Mouse (Mus musculus): ENCODE results near the gene Dlg1.
A peak's percentile ranks its signal among the peaks of the same experiment; 100 is the strongest.

Gene Dlg1

DNA sequence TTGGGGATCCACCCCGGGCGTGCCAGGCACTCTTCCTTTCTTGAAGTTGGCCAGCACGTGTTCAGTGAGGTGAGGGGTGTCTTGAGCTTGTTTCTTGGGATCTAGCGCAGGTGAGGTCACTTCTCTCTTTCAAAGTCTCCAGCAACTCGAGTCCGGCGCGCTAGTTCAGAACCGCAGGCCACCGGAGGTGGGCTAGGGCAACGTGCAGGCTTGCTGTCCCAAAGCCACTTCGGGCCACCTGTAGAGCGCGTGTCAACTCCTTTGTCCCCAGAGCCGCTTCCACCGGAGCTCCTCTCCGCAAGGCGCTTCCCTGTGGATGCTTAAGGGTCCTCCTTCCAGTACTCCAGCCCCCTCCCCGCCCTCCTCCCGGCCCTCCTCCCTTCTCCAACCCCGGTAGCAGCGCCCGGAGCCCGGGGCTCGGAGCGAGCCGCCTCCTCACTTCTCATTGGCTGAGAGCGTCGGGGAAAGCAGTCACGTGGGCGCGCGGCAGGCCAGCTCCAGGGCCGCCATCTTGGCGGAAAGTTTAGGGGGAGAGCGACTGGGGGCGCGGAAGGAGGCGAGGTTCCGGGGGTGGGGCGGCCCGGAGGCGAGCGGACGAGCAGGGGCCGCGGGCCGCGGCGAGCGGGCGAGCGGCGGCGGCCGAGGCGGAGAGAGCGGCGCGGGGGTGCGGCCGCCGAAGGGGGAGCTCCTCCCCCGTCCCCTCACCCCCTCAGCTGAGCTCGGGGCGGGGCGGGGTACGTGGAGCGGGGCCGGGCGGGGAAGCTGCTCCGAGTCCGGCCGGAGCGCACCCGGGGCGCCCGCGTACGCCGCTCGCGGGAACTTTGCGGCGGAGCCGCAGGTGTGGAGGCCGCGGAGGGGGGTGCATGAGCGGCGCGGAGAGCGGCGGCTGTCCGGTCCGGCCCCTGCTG lies at the start of gene Dlg1:
Dlg1 (plus strand) TSS at position 65 of the 908 bp plus-strand sequence.
- DNase-seq: peak; percentile 78

GRCm38 (mm10) chr16:31616382-31616781 lies 46.9 kb upstream of the Dlg1 start:
- no peak for DNase-seq

- no peak for DNase-seq
Measured at GRCm38 (mm10) chr16:31617128-31617527, 46.1 kb upstream of the Dlg1 start.

DNA sequence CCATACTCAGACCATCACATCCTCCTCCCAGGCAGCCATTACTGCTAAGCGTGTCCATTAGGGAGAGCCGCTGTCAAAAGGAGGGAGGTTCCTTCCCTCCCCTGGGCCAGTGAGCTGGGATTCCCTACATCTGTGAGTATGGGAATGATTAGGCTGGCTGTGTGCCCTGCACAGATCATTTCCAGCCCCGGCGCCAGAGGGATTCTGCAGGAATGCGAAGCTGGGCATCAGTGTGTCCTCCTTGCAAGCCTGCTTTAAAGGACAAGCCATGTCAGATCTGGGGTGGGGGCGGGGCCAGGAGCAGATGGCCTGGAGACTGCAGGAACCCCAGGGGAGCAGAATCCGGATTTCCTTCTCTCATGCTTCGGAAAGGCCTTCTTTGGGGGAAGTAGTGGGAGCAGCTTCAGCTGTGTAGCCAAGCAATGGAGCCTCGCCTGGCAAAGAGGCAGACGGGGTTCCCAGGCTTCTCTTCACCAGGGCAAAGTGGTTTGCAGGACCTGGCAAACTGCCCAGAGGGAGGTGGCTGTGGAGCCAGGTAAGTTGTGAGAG lies 45.3 kb upstream of the Dlg1 start:
- DNase-seq: peak; percentile 43

DNA sequence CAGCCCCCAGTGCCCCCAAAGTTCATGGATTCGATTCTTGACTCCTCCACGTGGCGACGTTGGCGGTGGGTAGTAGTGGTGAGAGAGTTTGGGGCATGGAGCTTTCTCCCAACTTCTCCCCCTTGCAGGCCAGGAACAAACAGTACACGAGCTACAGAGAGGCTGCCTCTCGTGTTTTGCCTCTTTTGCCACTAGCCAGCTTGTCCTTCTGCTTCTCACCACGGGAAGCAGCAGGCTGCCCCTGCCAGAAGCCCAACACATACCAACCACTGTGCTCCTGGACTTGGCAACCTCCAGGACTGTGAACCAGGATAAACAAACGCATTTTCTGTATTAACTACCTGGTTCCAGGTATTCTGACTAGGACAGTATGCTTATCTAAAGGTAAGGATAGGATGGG lies 44.6 kb upstream of the Dlg1 start:
- no peak for DNase-seq

DNA sequence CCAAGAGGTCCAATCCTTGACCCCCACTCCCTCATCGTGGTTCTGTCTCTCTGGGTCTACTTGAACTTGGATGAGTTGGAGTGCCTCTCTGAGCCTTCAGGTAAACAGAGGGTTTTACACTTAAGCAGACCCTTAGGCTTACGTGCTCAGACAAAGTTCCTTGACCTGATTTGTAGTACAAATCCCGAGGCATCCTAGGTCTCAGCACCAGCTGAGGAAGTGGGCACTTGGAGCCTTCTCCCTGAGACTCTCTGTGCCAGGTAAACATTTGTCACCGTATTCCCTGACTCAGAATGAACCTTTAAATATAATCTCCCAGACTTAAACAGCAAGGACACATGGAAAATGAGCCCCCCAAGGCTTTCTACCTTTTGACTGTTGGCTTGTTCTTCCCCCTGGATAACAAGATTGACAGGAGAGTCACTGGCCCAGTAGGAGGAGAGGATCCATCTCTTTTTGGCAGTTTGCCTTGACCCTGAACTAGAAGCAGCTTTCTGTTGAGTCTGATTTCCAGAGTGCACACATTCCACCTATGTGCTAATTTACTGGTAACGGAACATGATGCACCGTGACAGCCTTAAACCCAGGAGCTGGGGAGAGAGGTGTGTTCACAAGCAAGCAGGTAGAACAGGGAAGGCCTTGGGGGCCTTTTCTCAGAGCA lies 43.4 kb upstream of the Dlg1 start:
- DNase-seq: no peak

- no peak for DNase-seq
Measured at GRCm38 (mm10) chr16:31622356-31622755, 40.9 kb upstream of the Dlg1 start.

DNA sequence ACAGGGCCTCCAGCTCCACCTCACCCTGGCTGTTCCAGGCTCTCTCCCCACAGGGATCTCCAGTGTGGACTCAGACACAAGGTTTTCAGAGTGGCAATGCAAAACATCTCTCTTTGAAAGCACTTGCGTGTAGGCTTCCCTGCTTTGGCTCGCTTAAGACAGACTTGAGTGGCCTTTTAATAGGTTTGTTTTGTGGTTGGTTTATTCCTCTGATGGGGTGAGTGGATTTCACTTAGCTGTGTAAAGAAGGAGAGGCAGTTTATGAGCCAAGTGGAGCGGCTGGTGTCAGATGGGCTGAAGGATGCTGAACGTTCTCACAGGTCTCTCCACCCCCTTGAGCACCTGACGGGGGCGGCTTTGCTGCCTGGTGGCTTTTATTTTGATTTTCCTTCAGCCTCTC lies 40.1 kb upstream of the Dlg1 start:
- no peak for DNase-seq

DNA sequence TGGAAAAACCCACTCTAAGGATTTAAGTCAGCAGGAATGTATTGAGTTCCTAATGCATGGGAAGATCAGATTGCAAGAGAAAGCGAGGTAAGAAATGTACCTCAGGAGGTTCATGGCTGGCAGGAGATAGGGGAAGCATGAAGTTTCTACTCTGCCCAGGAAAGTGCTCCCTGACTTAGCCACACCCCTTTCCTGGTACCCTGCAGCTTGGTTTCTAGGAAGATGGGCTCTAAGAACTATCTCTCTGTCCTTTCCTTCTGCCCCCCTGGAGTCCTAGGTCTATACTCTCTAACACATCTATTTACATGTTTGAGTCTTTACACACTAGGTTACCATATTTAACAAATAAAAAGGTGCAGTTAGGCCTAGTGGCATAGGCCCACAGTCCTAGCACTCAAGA lies 38.5 kb upstream of the Dlg1 start:
- DNase-seq: no peak

- no peak for DNase-seq
Measured at GRCm38 (mm10) chr16:31626331-31626730, 36.9 kb upstream of the Dlg1 start.

DNA sequence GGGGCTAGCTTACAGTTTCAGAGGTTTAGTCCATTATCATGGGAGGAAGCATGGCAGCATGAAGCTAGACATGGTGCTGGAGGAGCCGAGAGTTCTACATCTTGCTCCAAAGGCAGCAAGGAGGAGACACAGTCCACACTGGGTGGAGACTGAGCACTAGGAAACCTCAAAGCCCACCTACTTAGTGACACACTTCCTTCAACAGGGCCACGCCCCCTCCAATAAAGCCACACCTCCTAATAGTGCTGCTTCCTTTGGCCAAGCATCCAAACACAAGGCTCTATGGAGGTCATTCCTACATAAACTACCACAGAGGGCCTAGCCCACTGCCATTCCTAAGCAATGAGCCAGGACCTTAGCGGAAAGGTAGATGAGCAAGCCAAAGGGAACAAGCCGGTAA lies 32.9 kb upstream of the Dlg1 start:
- no peak for DNase-seq

GRCm38 (mm10) chr16:31631046-31631445 lies 32.2 kb upstream of the Dlg1 start:
- no peak for DNase-seq

GRCm38 (mm10) chr16:31634371-31634770 lies 28.9 kb upstream of the Dlg1 start:
- no peak for DNase-seq

GRCm38 (mm10) chr16:31638393-31638792 lies 24.9 kb upstream of the Dlg1 start:
- no peak for DNase-seq

- DNase-seq: no peak
Measured at GRCm38 (mm10) chr16:31639946-31640345, 23.3 kb upstream of the Dlg1 start.

- DNase-seq: no peak
Measured at GRCm38 (mm10) chr16:31641776-31642175, 21.5 kb upstream of the Dlg1 start.

DNA sequence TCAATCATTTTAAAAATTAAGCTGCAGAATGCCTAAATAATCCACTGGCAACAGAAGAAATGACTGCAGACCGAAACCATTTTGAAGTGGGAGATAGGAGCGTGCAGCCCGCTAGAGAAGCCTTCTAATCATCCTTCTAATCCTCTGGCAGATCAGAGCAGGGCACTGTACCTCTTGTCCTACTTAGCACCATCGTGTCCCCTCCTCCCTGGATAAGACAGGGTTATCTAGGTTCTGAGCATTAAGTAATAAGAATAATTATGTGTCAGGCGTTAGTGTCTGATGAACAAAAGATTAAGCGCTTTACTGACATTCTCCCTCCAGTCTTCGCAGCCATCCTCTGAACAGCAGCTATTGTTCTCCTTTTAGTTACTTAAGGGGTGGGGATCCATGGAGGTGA lies 16.0 kb upstream of the Dlg1 start:
- no peak for DNase-seq

GRCm38 (mm10) chr16:31650788-31651187 lies 12.5 kb upstream of the Dlg1 start:
- no peak for DNase-seq

- no peak for DNase-seq
Measured at GRCm38 (mm10) chr16:31651541-31651940, 11.7 kb upstream of the Dlg1 start.

DNA sequence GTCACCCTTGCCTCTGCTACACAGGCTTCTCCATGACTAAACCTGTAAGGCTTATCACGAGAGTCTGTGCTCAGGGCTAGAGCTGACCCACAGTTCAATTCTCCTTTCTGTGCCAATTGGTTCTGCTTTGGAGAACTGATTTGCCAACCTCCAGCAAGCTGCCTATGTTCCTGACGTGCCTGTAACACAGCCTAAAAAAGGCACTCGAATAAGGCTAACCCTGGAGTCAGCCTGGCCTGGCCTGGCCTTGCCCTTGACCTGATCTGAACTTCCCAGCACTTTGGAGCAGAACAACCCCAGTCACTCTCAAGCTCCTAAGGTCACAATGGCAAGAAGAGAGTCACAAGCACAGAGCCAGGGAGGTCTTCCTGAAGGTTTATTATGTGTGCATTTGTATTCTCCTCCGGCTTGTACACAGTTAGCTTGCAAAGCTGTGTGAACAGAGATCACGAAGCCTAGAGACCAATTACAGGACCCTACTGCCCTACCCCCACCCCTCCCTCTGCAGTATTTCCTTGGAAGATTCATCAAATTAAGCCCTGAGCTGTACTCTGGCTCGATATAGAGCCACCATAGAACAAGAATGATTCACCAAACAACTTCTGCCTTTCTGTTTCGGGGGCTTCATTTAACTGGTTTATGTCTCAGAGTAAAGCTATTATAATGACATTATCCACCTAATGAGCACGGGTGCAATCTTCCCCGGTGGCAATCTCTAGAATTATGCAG lies 11.0 kb upstream of the Dlg1 start:
- no peak for DNase-seq

GRCm38 (mm10) chr16:31653616-31654015 lies 9.6 kb upstream of the Dlg1 start:
- no peak for DNase-seq

GRCm38 (mm10) chr16:31654021-31654420 lies 9.2 kb upstream of the Dlg1 start:
- DNase-seq: no peak

- DNase-seq: no peak
Measured at GRCm38 (mm10) chr16:31655531-31655930, 7.7 kb upstream of the Dlg1 start.

Measured in right cerebral cortex, postnatal 4 days (tissue).